Mouse (Mus musculus) thymus, postnatal 0 days (tissue): ENCODE results near the gene Vim. TPM values are rescaled to one million over a fixed set of nuclear protein-coding genes. Genes with fewer than 3 reads are reported as not detected.

Experiments used
- polyA plus RNA-seq: library from polyadenylated mRNA; unstranded; fragments of >200 nt; fragmentation: Nextera tagmentation; extraction: Ambion mirVana; gene quantifications from 2 replicates; pipeline ENCODE4 v1.2.1, GENCODE M21; 2015

The Vim gene
- polyA plus RNA-seq, 1 experiment from 2014 or later: 227 TPM

Other genes starting within 250 kb of the Vim start
- gene Cubn, start 82.1 kb upstream of the Vim start, polyA plus RNA-seq: 0.04 TPM in 1 of 2 replicates, not detected in the other
- 16.5 and 17.2 TPM in 2 replicates for gene Trdmt1, start 29.3 kb upstream of the Vim start, polyA plus RNA-seq
- gene St8sia6, start 220.1 kb downstream of the Vim start, polyA plus RNA-seq: 0.17 and 0.29 TPM in 2 replicates